Mouse (Mus musculus) myocyte (in vitro differentiated cells): Measurements from ENCODE around the gene Lpin2.
A peak's percentile ranks its signal among the peaks of the same experiment; 100 is the strongest.

ENCODE experiments used
- CEBPB ChIP-seq: IDR thresholded peaks from 2 replicates; pipeline ENCODE4 v1.6.1; 2011; ENCODE audit warnings: mild to moderate bottlenecking, moderate library complexity; ENCODE audit not compliant: poor library complexity, insufficient read depth, severe bottlenecking
- E2F4 ChIP-seq: IDR thresholded peaks from one replicate; pipeline ENCODE4 v1.6.1; 2011; ENCODE audit warnings: mild to moderate bottlenecking, control low read depth, moderate library complexity; ENCODE audit not compliant: insufficient read depth
- MAX ChIP-seq: IDR thresholded peaks from one replicate; pipeline ENCODE4 v1.6.1; 2011; ENCODE audit warnings: low read depth, mild to moderate bottlenecking, control low read depth
- MYOD1 ChIP-seq, 3 experiments: IDR thresholded peaks; one replicate each; pipeline ENCODE4 v1.6.1; 2011; ENCODE audit warnings: control low read depth in 2 of 3, low read depth in 2 of 3, mild to moderate bottlenecking in 2 of 3, moderate library complexity in 1 of 3; ENCODE audit not compliant: insufficient read length in 2 of 3, control insufficient read depth in 1 of 3
- MYOG ChIP-seq, 3 experiments: IDR thresholded peaks; one replicate each; pipeline ENCODE4 v1.6.1; 2011; ENCODE audit warnings: control low read depth in 2 of 3, low read depth in 2 of 3, mild to moderate bottlenecking in 2 of 3; ENCODE audit not compliant: insufficient read length in 2 of 3, control insufficient read depth in 1 of 3, insufficient read depth in 1 of 3
- POLR2A ChIP-seq: IDR thresholded peaks from one replicate; pipeline ENCODE4 v1.6.1; 2011; ENCODE audit warnings: low read depth, mild to moderate bottlenecking, control low read depth, moderate library complexity; ENCODE audit not compliant: insufficient read length
- POLR2AphosphoS2 ChIP-seq: IDR thresholded peaks from one replicate; pipeline ENCODE4 v1.6.1; 2011; ENCODE audit warnings: low read depth, control low read depth; ENCODE audit not compliant: insufficient read length
- REST ChIP-seq: IDR thresholded peaks from one replicate; pipeline ENCODE4 v1.6.1; 2011; ENCODE audit warnings: mild to moderate bottlenecking, control low read depth, moderate library complexity; ENCODE audit not compliant: insufficient read depth, insufficient read length
- SRF ChIP-seq: IDR thresholded peaks from one replicate; pipeline ENCODE4 v1.6.1; 2011; ENCODE audit warnings: low read depth; ENCODE audit not compliant: control insufficient read depth, insufficient read length
- TCF12 ChIP-seq: IDR thresholded peaks from one replicate; pipeline ENCODE4 v1.6.1; 2011; ENCODE audit warnings: mild to moderate bottlenecking, control low read depth; ENCODE audit not compliant: poor library complexity, insufficient read depth, severe bottlenecking
- TCF3 ChIP-seq: IDR thresholded peaks from one replicate; pipeline ENCODE4 v1.6.1; 2011; ENCODE audit warnings: low read depth, control low read depth; ENCODE audit not compliant: insufficient read length
- USF1 ChIP-seq: IDR thresholded peaks from one replicate; pipeline ENCODE4 v1.6.1; 2011; ENCODE audit warnings: low read depth, mild to moderate bottlenecking, control low read depth, moderate library complexity

- no peak for TF ChIP-seq POLR2A
- no peak for TF ChIP-seq TCF3
- peak; percentile 19 for TF ChIP-seq POLR2AphosphoS2
- no peak for TF ChIP-seq CEBPB
- no peak for TF ChIP-seq MYOG (IDR thresholded peaks at IDR 0.05; ENCODE audit: control insufficient read depth in 1 of 3, insufficient read depth in 1 of 3, insufficient read length in 2 of 3, low read depth in 2 of 3)
- peak; percentile 80 for TF ChIP-seq USF1
- TF ChIP-seq MAX = no peak
- TF ChIP-seq E2F4 = no peak
- no peak for TF ChIP-seq TCF12
- TF ChIP-seq MYOD1 (IDR thresholded peaks at IDR 0.05; ENCODE audit: control insufficient read depth in 1 of 3, insufficient read length in 2 of 3, low read depth in 2 of 3) = peak in 1 of 3 experiments; percentile 12
- no peak for TF ChIP-seq REST
- TF ChIP-seq SRF = no peak
Measured at GRCm38 (mm10) chr17:71250819-71251600, 68.7 kb downstream of the Lpin2 start.
